Mouse (Mus musculus): ENCODE measurements around the gene Enpep. TPM values are rescaled to one million over a fixed set of nuclear protein-coding genes. Genes with fewer than 3 reads are reported as not detected.

Enpep gene
- polyA plus RNA-seq, 1 experiment, result 0.10 TPM

GRCm38 (mm10) chr3:129341066-129341465 is 8.5 kb upstream of the Enpep start:
- no peak for TF ChIP-seq MYOD1 (IDR thresholded peaks at IDR 0.05; ENCODE audit: control insufficient read depth in 1 of 3, insufficient read length in 2 of 3, low read depth in 2 of 3)
- no peak for TF ChIP-seq SRF (IDR thresholded peaks at IDR 0.05; ENCODE audit: control insufficient read depth, insufficient read length, low read depth)
- no peak for TF ChIP-seq CEBPB (IDR thresholded peaks at IDR 0.05; ENCODE audit: insufficient read depth, poor library complexity, severe bottlenecking)
- TF ChIP-seq POLR2A (IDR thresholded peaks at IDR 0.05; ENCODE audit: insufficient read length, low read depth), result no peak
- TF ChIP-seq E2F4 (IDR thresholded peaks at IDR 0.05; ENCODE audit: insufficient read depth), result no peak
- TF ChIP-seq TCF12 (IDR thresholded peaks at IDR 0.05; ENCODE audit: insufficient read depth, poor library complexity, severe bottlenecking), result no peak
- TF ChIP-seq MYOG (IDR thresholded peaks at IDR 0.05; ENCODE audit: control insufficient read depth in 1 of 3, insufficient read depth in 1 of 3, insufficient read length in 2 of 3, low read depth in 2 of 3), result no peak
- TF ChIP-seq REST (IDR thresholded peaks at IDR 0.05; ENCODE audit: insufficient read depth, insufficient read length), result no peak
- TF ChIP-seq USF1 (IDR thresholded peaks at IDR 0.05; ENCODE audit: low read depth), result no peak
- TF ChIP-seq POLR2AphosphoS2 (IDR thresholded peaks at IDR 0.05; ENCODE audit: insufficient read length, low read depth), result no peak
- no peak for TF ChIP-seq MAX (IDR thresholded peaks at IDR 0.05; ENCODE audit: low read depth)
- Histone ChIP-seq H3K36me3 (ENCODE audit: control insufficient read depth, insufficient read depth) (no peaks in the 10 kb centered on the region), H3ac (ENCODE audit: control insufficient read depth, insufficient read length) (no peak overlapping the region), H3K4me2 (ENCODE audit: low read depth) (no peak overlapping the region), H3K79me2 (ENCODE audit: control insufficient read depth, insufficient read depth) (no peaks in the 10 kb centered on the region), H3K27me3 (ENCODE audit: control insufficient read depth, insufficient read depth, insufficient read length) (no peaks in the 10 kb centered on the region), H3K4me3 (no peak overlapping the region)

GRCm38 (mm10) chr3:129338296-129339091 is 6.0 kb upstream of the Enpep start:
- TF ChIP-seq MAX (IDR thresholded peaks at IDR 0.05; ENCODE audit: low read depth) (no peak), POLR2AphosphoS2 (IDR thresholded peaks at IDR 0.05; ENCODE audit: insufficient read length, low read depth) (no peak), POLR2A (IDR thresholded peaks at IDR 0.05; ENCODE audit: insufficient read length, low read depth) (no peak), TCF3 (IDR thresholded peaks at IDR 0.05; ENCODE audit: insufficient read length, low read depth) (no peak), MYOD1 (IDR thresholded peaks at IDR 0.05; ENCODE audit: control insufficient read depth in 1 of 3, insufficient read length in 2 of 3, low read depth in 2 of 3) (no peak), USF1 (IDR thresholded peaks at IDR 0.05; ENCODE audit: low read depth) (no peak), E2F4 (IDR thresholded peaks at IDR 0.05; ENCODE audit: insufficient read depth) (no peak), CEBPB (IDR thresholded peaks at IDR 0.05; ENCODE audit: insufficient read depth, poor library complexity, severe bottlenecking) (no peak), REST (IDR thresholded peaks at IDR 0.05; ENCODE audit: insufficient read depth, insufficient read length) (no peak), SRF (IDR thresholded peaks at IDR 0.05; ENCODE audit: control insufficient read depth, insufficient read length, low read depth) (no peak), MYOG (IDR thresholded peaks at IDR 0.05; ENCODE audit: control insufficient read depth in 1 of 3, insufficient read depth in 1 of 3, insufficient read length in 2 of 3, low read depth in 2 of 3) (no peak), TCF12 (IDR thresholded peaks at IDR 0.05; ENCODE audit: insufficient read depth, poor library complexity, severe bottlenecking) (no peak)
- no peak overlapping the region for H3K4me2 ChIP-seq (ENCODE audit: low read depth)

GRCm38 (mm10) chr3:129332142-129332541 is 378 bp downstream of the Enpep start:
- H3K27me3 ChIP-seq (ENCODE audit: control insufficient read depth, insufficient read depth, insufficient read length), result no peaks in the 10 kb centered on the region
- H3K36me3 ChIP-seq (ENCODE audit: control insufficient read depth, insufficient read depth), result no peaks in the 10 kb centered on the region
- no peak overlapping the region for H3K4me3 ChIP-seq
- TF ChIP-seq USF1 (IDR thresholded peaks at IDR 0.05; ENCODE audit: low read depth) (no peak), MYOG (IDR thresholded peaks at IDR 0.05; ENCODE audit: control insufficient read depth in 1 of 3, insufficient read depth in 1 of 3, insufficient read length in 2 of 3, low read depth in 2 of 3) (no peak), POLR2A (IDR thresholded peaks at IDR 0.05; ENCODE audit: insufficient read length, low read depth) (no peak)
- H3ac ChIP-seq (ENCODE audit: control insufficient read depth, insufficient read length), result no peak overlapping the region
- no peaks in the 10 kb centered on the region for H3K79me2 ChIP-seq (ENCODE audit: control insufficient read depth, insufficient read depth)
- H3K4me2 ChIP-seq (ENCODE audit: low read depth), result no peak overlapping the region

More at GRCm38 (mm10) chr3:129338296-129339091, 6.0 kb upstream of the Enpep start:
- Histone ChIP-seq H3K79me2 (ENCODE audit: control insufficient read depth, insufficient read depth) (no peaks in the 10 kb centered on the region), H3K27me3 (ENCODE audit: control insufficient read depth, insufficient read depth, insufficient read length) (no peaks in the 10 kb centered on the region), H3K36me3 (ENCODE audit: control insufficient read depth, insufficient read depth) (no peaks in the 10 kb centered on the region), H3ac (ENCODE audit: control insufficient read depth, insufficient read length) (no peak overlapping the region), H3K4me3 (no peak overlapping the region)

GRCm38 (mm10) chr3:129331427-129331826 is 1.1 kb downstream of the Enpep start:
- TF ChIP-seq E2F4 (IDR thresholded peaks at IDR 0.05; ENCODE audit: insufficient read depth), result no peak
- TF ChIP-seq MYOG (IDR thresholded peaks at IDR 0.05; ENCODE audit: control insufficient read depth in 1 of 3, insufficient read depth in 1 of 3, insufficient read length in 2 of 3, low read depth in 2 of 3), result no peak
- TF ChIP-seq POLR2AphosphoS2 (IDR thresholded peaks at IDR 0.05; ENCODE audit: insufficient read length, low read depth), result no peak
- no peak for TF ChIP-seq REST (IDR thresholded peaks at IDR 0.05; ENCODE audit: insufficient read depth, insufficient read length)
- TF ChIP-seq USF1 (IDR thresholded peaks at IDR 0.05; ENCODE audit: low read depth), result no peak
- Histone ChIP-seq H3K79me2 (ENCODE audit: control insufficient read depth, insufficient read depth) (no peaks in the 10 kb centered on the region), H3ac (ENCODE audit: control insufficient read depth, insufficient read length) (no peak overlapping the region), H3K36me3 (ENCODE audit: control insufficient read depth, insufficient read depth) (no peaks in the 10 kb centered on the region), H3K27me3 (ENCODE audit: control insufficient read depth, insufficient read depth, insufficient read length) (no peaks in the 10 kb centered on the region), H3K4me3 (no peak overlapping the region), H3K4me2 (ENCODE audit: low read depth) (no peak overlapping the region)

- Histone ChIP-seq H3K4me2 (ENCODE audit: low read depth) (no peak overlapping the region), H3K27me3 (ENCODE audit: control insufficient read depth, insufficient read depth, insufficient read length) (no peaks in the 10 kb centered on the region), H3K36me3 (ENCODE audit: control insufficient read depth, insufficient read depth) (no peaks in the 10 kb centered on the region), H3ac (ENCODE audit: control insufficient read depth, insufficient read length) (no peak overlapping the region), H3K79me2 (ENCODE audit: control insufficient read depth, insufficient read depth) (no peaks in the 10 kb centered on the region), H3K4me3 (no peak overlapping the region)
- TF ChIP-seq POLR2A (IDR thresholded peaks at IDR 0.05; ENCODE audit: insufficient read length, low read depth) (no peak), SRF (IDR thresholded peaks at IDR 0.05; ENCODE audit: control insufficient read depth, insufficient read length, low read depth) (no peak), REST (IDR thresholded peaks at IDR 0.05; ENCODE audit: insufficient read depth, insufficient read length) (no peak), TCF3 (IDR thresholded peaks at IDR 0.05; ENCODE audit: insufficient read length, low read depth) (no peak), TCF12 (IDR thresholded peaks at IDR 0.05; ENCODE audit: insufficient read depth, poor library complexity, severe bottlenecking) (no peak), MYOD1 (IDR thresholded peaks at IDR 0.05; ENCODE audit: control insufficient read depth in 1 of 3, insufficient read length in 2 of 3, low read depth in 2 of 3) (no peak), E2F4 (IDR thresholded peaks at IDR 0.05; ENCODE audit: insufficient read depth) (no peak), USF1 (IDR thresholded peaks at IDR 0.05; ENCODE audit: low read depth) (no peak), POLR2AphosphoS2 (IDR thresholded peaks at IDR 0.05; ENCODE audit: insufficient read length, low read depth) (no peak), MYOG (IDR thresholded peaks at IDR 0.05; ENCODE audit: control insufficient read depth in 1 of 3, insufficient read depth in 1 of 3, insufficient read length in 2 of 3, low read depth in 2 of 3) (no peak), CEBPB (IDR thresholded peaks at IDR 0.05; ENCODE audit: insufficient read depth, poor library complexity, severe bottlenecking) (no peak), MAX (IDR thresholded peaks at IDR 0.05; ENCODE audit: low read depth) (no peak)
These were observed 4.5 kb downstream of the Enpep start for GRCm38 (mm10) chr3:129328056-129328455.

All from myocyte (in vitro differentiated cells).